Mouse (Mus musculus): ENCODE data around the gene Creb3l4. TPM values are rescaled to one million over a fixed set of nuclear protein-coding genes. Genes with fewer than 3 reads are reported as not detected.

The Creb3l4 gene
- total RNA-seq, 2 experiments from 2014 or later, result not detected

- TF ChIP-seq CTCF (conservative IDR thresholded peaks at IDR 0.05), result no peak
- no peak for DNase-seq (ENCODE audit: low spot score in 2 of 2)
- H3K27ac ChIP-seq, result peak overlapping the region; percentile 95
- peak overlapping the region; percentile 96 for H3K4me3 ChIP-seq
Measured at GRCm38 (mm10) chr3:90213956-90214684, 29.2 kb downstream of the Creb3l4 start.

- DNase-seq (ENCODE audit: low spot score in 2 of 2), result peak; percentile 93 to 94
- H3K27ac ChIP-seq, result peak within 1 kb of the TSS; percentile 95
- H3K4me3 ChIP-seq, result peak within 1 kb of the TSS; percentile 96
- no peak for TF ChIP-seq CTCF (conservative IDR thresholded peaks at IDR 0.05)
Measured at GRCm38 (mm10) chr3:90213377-90213866, 29.9 kb downstream of the Creb3l4 start, which contains the start of the genes Rps27 and Rab13. Gene Rps27 (minus strand): TSS chr3:90213651. Gene Rab13 (plus strand): TSS chr3:90213695.

DNA sequence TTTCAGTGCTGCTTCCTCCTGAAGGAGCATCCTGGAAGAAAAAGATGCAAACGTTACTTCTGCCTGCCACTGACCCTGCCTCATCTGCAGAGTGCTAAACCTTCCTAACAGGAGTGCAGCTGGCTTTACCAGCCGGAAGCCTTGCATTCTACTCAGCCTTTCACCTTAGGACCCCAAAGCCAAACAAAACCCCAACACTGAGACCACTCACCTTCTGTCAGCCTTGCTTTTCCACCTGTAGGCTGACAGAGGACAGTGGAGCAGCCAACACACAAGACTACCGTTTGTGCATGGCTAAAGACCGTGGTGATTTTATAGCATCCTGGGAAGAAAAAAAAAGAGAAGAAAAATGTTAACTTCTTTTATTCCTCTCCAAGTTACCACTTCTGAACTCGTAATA, 30.6 kb downstream of the Creb3l4 start:
- Histone ChIP-seq H3K4me3 (peak overlapping the region; percentile 96), H3K27ac (peak overlapping the region; percentile 95)
- DNase-seq (ENCODE audit: low spot score in 2 of 2), result no peak
- TF ChIP-seq CTCF (conservative IDR thresholded peaks at IDR 0.05), result no peak

GRCm38 (mm10) chr3:90211475-90212398, 31.6 kb downstream of the Creb3l4 start:
- Histone ChIP-seq H3K27ac (peak overlapping the region; percentile 5; the same call in 1 of the 2 replicates), H3K4me3 (peak overlapping the region; percentile 96)
- no peak for DNase-seq (ENCODE audit: low spot score in 2 of 2)
- no peak for TF ChIP-seq CTCF (conservative IDR thresholded peaks at IDR 0.05)

- Histone ChIP-seq H3K4me3 (no peak overlapping the region), H3K27ac (no peak overlapping the region)
- DNase-seq (ENCODE audit: low spot score in 2 of 2), result no peak
- no peak for TF ChIP-seq CTCF (conservative IDR thresholded peaks at IDR 0.05)
Measured at GRCm38 (mm10) chr3:90209908-90210566, 33.3 kb downstream of the Creb3l4 start.

DNA sequence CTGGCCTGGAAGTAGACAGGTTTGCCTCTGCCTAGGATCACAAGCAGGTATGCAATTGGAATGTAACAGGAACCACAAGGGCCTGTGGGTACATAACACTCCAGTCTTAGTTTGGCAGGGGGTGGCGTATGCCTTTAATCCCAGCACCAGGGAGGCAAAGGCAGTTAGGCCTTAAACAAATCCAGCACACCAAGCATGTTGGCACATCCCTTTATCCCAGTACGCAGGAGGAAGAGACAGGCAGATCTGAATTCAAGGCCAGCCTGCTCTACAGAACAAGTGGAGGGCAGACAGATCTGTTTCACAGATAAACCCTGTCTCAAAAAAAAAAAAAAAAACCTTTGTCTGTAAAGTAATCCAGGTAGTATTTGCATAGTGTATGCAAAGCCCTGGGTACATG, 34.6 kb downstream of the Creb3l4 start:
- DNase-seq (ENCODE audit: low spot score in 2 of 2), result no peak
- Histone ChIP-seq H3K27ac (no peak overlapping the region), H3K4me3 (no peak overlapping the region)
- TF ChIP-seq CTCF (conservative IDR thresholded peaks at IDR 0.05), result no peak

DNA sequence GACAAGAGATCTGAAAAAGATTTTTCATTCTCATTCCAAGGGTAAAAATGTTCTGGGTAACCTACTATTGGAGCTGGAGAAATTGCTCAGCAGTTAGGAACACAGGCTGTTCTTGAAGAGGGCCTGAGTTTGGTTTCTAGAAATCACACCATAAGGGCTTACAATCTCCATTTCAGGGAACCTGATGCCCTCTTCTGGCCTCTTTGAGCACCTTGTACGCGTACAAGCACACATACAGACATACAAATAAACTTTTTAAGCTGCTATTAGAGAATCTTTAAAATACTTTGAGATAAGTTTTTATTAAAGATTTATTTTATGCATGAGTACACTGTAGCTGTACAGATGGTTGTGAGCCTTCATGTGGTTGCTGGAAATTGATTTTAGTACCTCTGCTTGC, 38.7 kb downstream of the Creb3l4 start:
- H3K27ac ChIP-seq, result no peak overlapping the region
- DNase-seq (ENCODE audit: low spot score in 2 of 2), result no peak
- TF ChIP-seq CTCF (conservative IDR thresholded peaks at IDR 0.05), result peak; percentile 14; the same call in 1 of the 2 replicates
- no peak overlapping the region for H3K4me3 ChIP-seq

GRCm38 (mm10) chr3:90203619-90204018, 39.7 kb downstream of the Creb3l4 start:
- DNase-seq (ENCODE audit: low spot score in 2 of 2), result no peak
- TF ChIP-seq CTCF (conservative IDR thresholded peaks at IDR 0.05), result no peak
- Histone ChIP-seq H3K27ac (no peak overlapping the region), H3K4me3 (no peak overlapping the region)

DNA sequence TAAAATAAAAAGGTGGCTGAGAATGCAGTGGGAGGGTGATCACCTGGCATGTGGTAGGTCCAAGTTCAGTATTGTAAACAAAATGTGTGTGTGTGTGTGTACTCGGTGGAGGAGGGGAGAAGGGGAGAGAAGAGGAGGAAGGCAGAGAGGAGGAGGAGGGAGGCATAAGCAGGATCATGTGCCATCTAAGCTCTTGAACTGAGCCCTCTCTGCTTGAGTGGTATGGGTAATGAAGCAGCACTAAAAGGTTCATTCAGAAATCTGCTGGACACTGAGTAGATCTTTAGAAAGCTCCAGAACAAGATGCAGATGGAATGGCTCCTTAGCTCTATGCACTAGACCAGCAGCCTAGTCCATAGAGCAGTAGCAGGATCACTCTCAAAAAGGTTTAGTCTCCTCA, 40.4 kb downstream of the Creb3l4 start:
- DNase-seq (ENCODE audit: low spot score in 2 of 2), result no peak
- H3K4me3 ChIP-seq, result no peak overlapping the region
- no peak overlapping the region for H3K27ac ChIP-seq
- no peak for TF ChIP-seq CTCF (conservative IDR thresholded peaks at IDR 0.05)

- Histone ChIP-seq H3K4me3 (no peak overlapping the region), H3K27ac (no peak overlapping the region)
- no peak for DNase-seq (ENCODE audit: low spot score in 2 of 2)
- TF ChIP-seq CTCF (conservative IDR thresholded peaks at IDR 0.05), result no peak
Measured at GRCm38 (mm10) chr3:90197548-90197947, 45.8 kb downstream of the Creb3l4 start.

DNA sequence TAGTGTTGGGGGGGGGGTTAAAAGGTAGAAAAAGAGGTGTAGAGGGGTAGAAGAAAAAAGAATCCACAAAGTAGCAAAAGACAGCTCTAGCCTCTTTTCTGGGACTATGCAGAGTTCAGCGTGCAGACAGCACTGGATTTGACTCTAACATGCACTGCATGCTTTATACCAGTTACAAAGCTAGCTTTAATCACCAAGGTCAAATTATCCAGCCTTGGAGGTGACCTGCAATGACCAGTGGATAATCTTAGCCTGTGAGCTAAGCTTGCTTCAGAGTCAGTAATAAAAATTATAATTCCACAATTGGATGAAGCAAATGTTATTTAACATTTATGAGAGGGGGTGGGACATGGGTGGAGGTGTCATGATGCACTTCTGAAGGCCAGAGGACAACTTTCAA, 47.7 kb downstream of the Creb3l4 start:
- no peak for TF ChIP-seq CTCF (conservative IDR thresholded peaks at IDR 0.05)
- Histone ChIP-seq H3K4me3 (no peak overlapping the region), H3K27ac (no peak overlapping the region)

GRCm38 (mm10) chr3:90194759-90195158, 48.6 kb downstream of the Creb3l4 start:
- H3K4me3 ChIP-seq, result no peak overlapping the region
- H3K27ac ChIP-seq, result no peak overlapping the region
- TF ChIP-seq CTCF (conservative IDR thresholded peaks at IDR 0.05), result no peak
- no peak for DNase-seq (ENCODE audit: low spot score in 2 of 2)

More for the DNA sequence above, 47.7 kb downstream of the Creb3l4 start:
- no peak for DNase-seq (ENCODE audit: low spot score in 2 of 2)
